Mouse (Mus musculus): ENCODE data around the gene Eif2s3x. TPM values are rescaled to one million over a fixed set of nuclear protein-coding genes. Genes with fewer than 3 reads are reported as not detected.

Gene Eif2s3x
- polyA plus RNA-seq (2012; rRNA removed): 109 and 165 TPM in 2 replicates

DNA sequence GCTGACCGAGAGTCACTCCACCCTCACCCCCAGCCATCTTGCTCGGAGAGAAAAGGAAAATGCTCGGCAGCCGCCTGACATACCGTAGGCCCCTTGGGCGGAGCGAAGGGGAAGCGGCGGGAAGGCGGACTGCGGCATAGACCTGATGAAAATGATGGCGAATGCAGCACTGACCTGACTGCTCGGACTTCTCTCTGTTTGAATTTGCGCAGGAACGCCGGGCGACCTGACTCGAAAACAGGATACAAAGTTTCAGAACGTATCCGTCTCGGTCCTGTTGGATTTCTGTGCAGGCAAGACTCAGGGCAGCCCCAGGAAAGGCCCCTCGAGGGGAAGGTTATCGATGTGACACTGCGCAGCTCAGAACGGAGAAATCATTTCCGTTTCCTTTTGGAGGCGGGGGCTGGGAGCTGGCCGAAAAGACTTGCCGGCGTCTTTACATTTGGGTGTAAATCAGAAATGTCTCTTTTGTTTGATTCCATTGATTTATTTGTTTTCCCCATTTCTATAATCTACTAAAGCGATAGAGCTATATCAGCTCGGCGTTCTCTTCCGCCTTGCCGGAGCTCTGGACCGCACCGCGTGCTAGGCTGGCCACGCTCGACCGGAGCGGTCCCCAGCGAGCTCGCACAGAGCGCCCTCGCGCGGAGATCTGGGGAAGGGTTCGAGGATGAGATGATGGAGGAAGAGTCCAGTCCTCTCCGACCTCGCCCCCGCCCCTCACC is at the start of gene Eif2s3x:
TSS of gene Eif2s3x (minus strand) at position 266 of the 725 bp plus-strand sequence.

GRCm38 (mm10) chrX:94234532-94235189 is 22.0 kb upstream of the Eif2s3x start, which contains the start of gene Klhl15:
TSS of gene Klhl15 (plus strand) at chrX:94234599.

Other genes with a start within 250 kb of the Eif2s3x start
- gene AU015836, start 244.2 kb downstream of the Eif2s3x start, polyA plus RNA-seq (2012; rRNA removed): 0.37 and 0.68 TPM in 2 replicates
- 13.3 and 19.7 TPM in 2 replicates for gene Zfx, start 89.2 kb downstream of the Eif2s3x start, polyA plus RNA-seq (2012; rRNA removed)
- 5.5 and 5.9 TPM in 2 replicates for gene Klhl15, start 21.7 kb upstream of the Eif2s3x start, polyA plus RNA-seq (2012; rRNA removed)
- 0.05 and 0.10 TPM in 2 replicates for gene Fam90a1b, start 153.9 kb upstream of the Eif2s3x start, polyA plus RNA-seq (2012; rRNA removed)
- 16.1 and 35.3 TPM in 2 replicates for gene Apoo, start 154.3 kb upstream of the Eif2s3x start, polyA plus RNA-seq (2012; rRNA removed)

Measured in central nervous system, embryonic 11.5 days (tissue).